Mouse (Mus musculus): ENCODE data around the gene Coro1c. TPM values are rescaled to one million over a fixed set of nuclear protein-coding genes. Genes with fewer than 3 reads are reported as not detected.

Gene Coro1c
- total and polyA plus RNA-seq, 2 experiments from 2014 or later: 167 to 178 TPM

DNA sequence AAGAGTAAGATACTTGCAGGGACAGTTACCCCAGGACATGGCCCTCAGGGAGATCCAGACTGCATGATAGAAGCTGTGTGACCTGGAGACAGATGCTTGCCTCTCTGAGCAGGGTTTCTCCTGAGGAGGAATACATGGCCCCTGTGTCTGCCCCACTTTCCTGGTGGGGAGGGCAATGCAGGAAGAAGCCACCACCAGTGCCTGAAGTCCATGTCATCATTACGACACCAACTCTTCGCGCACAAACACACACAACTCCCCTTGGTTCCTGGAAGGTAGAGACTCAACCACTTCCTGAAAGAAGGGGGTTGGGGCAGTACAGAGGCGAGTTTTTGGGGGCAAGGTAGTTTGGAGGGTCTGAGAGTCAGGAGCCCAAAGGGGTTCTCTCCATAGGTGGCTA lies 84.3 kb downstream of the Coro1c start:
- no peak overlapping the region for H3K4me2 ChIP-seq (ENCODE audit: low read depth)
- no peak for DNase-seq
- H3K27me3 ChIP-seq (ENCODE audit: insufficient read depth, low read length): no peaks in the 10 kb centered on the region
- no peak overlapping the region for H3K27ac ChIP-seq (ENCODE audit: low read depth, low read length)
- no peak for ATAC-seq
- no peaks in the 10 kb centered on the region for H3K4me1 ChIP-seq (ENCODE audit: insufficient read depth)
- H3K4me3 ChIP-seq (ENCODE audit: low read depth, low read length): no peak overlapping the region
- no peak overlapping the region for H3K9ac ChIP-seq
- TF ChIP-seq CTCF (IDR thresholded peaks at IDR 0.05; ENCODE audit: low read depth): no peak
- no peaks in the 10 kb centered on the region for H3K9me3 ChIP-seq (ENCODE audit: low read length)
- 88% methylated on average over 4 of the region's 4 CpGs for WGBS
- no peaks in the 10 kb centered on the region for H3K36me3 ChIP-seq (ENCODE audit: insufficient read depth)

DNA sequence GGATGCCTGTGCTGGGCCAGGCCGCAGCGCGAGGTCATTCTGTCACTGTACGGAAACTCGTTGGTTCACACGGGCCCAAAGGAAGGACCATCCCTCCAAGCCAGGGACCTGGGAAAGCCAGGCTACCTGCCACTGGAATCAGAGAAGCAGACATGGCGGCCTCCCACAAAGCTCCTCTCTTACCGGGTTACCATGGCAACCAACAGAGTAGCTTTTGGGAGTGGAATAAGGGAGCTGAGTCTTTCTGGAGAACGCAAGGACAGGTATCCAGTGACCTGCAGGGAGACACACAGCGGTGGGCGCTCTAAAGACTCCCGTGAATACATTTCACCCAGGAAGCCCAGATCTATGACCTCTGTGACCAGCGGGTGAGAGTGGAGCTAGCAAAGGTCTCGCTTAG lies 90.0 kb downstream of the Coro1c start:
- no peaks in the 10 kb centered on the region for H3K9me3 ChIP-seq (ENCODE audit: low read length)
- no peaks in the 10 kb centered on the region for H3K27me3 ChIP-seq (ENCODE audit: insufficient read depth, low read length)
- TF ChIP-seq CTCF (IDR thresholded peaks at IDR 0.05; ENCODE audit: low read depth): no peak
- 60% methylated on average over 14 of the region's 14 CpGs for WGBS
- peak; percentile 73 for DNase-seq
- peak; percentile 62; the same call in 1 of the 2 replicates for ATAC-seq
- no peak overlapping the region for H3K4me3 ChIP-seq (ENCODE audit: low read depth, low read length)
- no peaks in the 10 kb centered on the region for H3K36me3 ChIP-seq (ENCODE audit: insufficient read depth)
- no peak overlapping the region for H3K4me2 ChIP-seq (ENCODE audit: low read depth)
- 0 out of 2 replicates have a peak, but pooled peaks cover 2% of the 10 kb centered on the region for H3K4me1 ChIP-seq (ENCODE audit: insufficient read depth)
- H3K27ac ChIP-seq (ENCODE audit: low read depth, low read length): no peak overlapping the region
- no peak overlapping the region for H3K9ac ChIP-seq

DNA sequence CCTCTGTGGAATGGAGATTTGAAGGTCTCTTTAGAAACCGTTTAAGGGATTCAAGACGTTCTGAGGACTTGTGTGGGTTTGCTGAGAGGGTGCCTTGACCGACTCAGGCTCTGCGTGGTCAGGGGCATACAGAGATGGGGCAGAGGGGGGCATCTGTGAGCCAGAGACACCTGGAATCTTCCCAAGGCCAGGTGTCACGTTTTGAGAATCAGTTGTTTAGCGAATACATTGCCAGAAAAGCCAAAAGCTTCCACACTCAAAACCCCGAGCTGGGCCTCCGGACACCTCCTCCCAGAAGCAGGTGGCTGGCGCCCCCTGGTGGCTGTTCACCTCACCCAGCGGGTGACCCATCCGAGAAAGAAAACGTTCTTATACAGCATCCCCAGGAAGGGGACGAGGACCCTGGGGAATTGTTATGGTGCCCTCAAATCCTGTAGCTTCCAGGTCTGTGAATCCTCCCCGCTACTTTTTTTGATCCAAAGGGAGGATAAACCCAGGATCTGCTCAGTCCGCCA lies 92.9 kb downstream of the Coro1c start:
- DNase-seq (peak; percentile 76), ATAC-seq (no peak)
- H3K27me3 ChIP-seq (ENCODE audit: insufficient read depth, low read length): no peaks in the 10 kb centered on the region
- no peak overlapping the region for H3K4me3 ChIP-seq (ENCODE audit: low read depth, low read length)
- 0 out of 2 replicates have a peak, but pooled peaks cover 2% of the 10 kb centered on the region for H3K4me1 ChIP-seq (ENCODE audit: insufficient read depth)
- 0 out of 2 replicates have a peak overlapping the region, but pooled peaks have one; percentile 18 for H3K9ac ChIP-seq
- 12% methylated on average over 15 of the region's 15 CpGs for WGBS
- no peak overlapping the region for H3K27ac ChIP-seq (ENCODE audit: low read depth, low read length)
- peak; percentile 80 for TF ChIP-seq CTCF (IDR thresholded peaks at IDR 0.05; ENCODE audit: low read depth)
- no peaks in the 10 kb centered on the region for H3K9me3 ChIP-seq (ENCODE audit: low read length)
- no peak overlapping the region for H3K4me2 ChIP-seq (ENCODE audit: low read depth)
- H3K36me3 ChIP-seq (ENCODE audit: insufficient read depth): no peaks in the 10 kb centered on the region

DNA sequence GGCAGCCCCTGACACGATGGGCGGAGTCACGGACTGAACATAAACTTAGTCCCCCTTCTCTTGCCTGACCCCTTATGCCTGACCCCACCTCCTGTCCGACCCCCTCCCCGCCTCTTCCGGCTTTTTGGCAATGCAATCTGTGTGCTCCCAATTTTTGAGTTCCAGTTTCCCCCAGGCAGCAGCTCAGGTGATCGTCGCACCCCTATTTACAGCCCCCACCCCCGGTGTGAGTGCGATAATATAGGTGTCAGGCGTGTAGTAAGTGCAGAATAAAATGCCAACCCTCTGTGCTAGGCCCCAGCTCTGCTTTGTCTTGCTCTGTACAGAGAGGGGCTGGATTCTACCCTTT lies 93.5 kb downstream of the Coro1c start:
- Histone ChIP-seq H3K27ac (ENCODE audit: low read depth, low read length) (no peak overlapping the region), H3K9me3 (ENCODE audit: low read length) (no peaks in the 10 kb centered on the region), H3K36me3 (ENCODE audit: insufficient read depth) (no peaks in the 10 kb centered on the region), H3K27me3 (ENCODE audit: insufficient read depth, low read length) (no peaks in the 10 kb centered on the region), H3K9ac (no peak overlapping the region), H3K4me1 (ENCODE audit: insufficient read depth) (0 out of 2 replicates have a peak, but pooled peaks cover 2% of the 10 kb centered on the region), H3K4me2 (ENCODE audit: low read depth) (no peak overlapping the region), H3K4me3 (ENCODE audit: low read depth, low read length) (no peak overlapping the region)
- 56% methylated on average over 11 of the region's 11 CpGs for WGBS
- ATAC-seq: no peak
- no peak for DNase-seq
- TF ChIP-seq CTCF (IDR thresholded peaks at IDR 0.05; ENCODE audit: low read depth): no peak

DNA sequence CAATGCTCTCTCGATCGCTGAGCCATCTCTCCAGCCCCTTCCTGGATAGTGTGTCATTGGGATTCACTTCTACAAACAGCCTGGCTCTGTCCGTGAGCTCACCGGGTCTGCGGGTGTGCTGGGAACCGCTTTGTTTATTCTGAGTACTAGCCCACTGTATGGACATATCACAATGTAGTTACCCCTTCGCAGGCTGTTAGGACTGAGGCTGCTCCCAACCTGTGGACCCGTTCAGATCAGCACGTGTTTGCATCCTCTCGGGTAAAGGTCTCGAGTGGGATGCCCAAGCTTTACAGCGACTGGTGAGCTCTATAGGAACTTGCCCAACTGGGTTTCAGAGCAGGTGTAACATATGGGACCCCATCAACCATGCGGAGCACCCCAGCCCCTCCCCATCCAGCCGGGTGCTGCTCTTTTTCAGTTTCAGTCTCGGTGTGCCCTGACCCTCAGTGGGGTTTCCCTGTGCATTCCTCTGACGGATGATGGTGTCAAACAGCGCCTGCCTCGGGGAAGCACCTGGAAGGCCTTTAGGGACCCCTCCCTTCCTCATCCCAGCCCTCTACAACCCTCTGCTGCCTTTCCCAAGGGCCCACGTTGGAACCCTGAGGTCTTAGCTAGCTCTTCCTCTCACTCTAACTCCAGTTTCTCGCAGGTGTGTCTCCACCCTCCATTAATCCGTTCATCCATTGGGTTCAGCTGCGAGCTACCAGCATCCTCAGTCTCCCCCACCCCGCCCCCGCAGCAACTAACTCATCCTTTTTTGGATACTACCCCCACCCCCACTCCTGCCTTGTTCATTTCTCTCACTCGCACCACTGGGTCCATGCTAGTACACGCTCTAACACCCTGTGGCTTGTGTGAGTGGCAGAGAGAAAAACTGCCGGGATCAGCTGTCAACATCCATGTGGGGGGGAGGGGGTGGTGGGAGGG lies 94.2 kb downstream of the Coro1c start:
- DNase-seq (no peak), ATAC-seq (no peak)
- Histone ChIP-seq H3K27me3 (ENCODE audit: insufficient read depth, low read length) (no peaks in the 10 kb centered on the region), H3K4me1 (ENCODE audit: insufficient read depth) (0 out of 2 replicates have a peak, but pooled peaks cover 2% of the 10 kb centered on the region), H3K4me3 (ENCODE audit: low read depth, low read length) (no peak overlapping the region), H3K36me3 (ENCODE audit: insufficient read depth) (no peaks in the 10 kb centered on the region), H3K27ac (ENCODE audit: low read depth, low read length) (no peak overlapping the region), H3K9me3 (ENCODE audit: low read length) (no peaks in the 10 kb centered on the region), H3K4me2 (ENCODE audit: low read depth) (no peak overlapping the region), H3K9ac (no peak overlapping the region)
- WGBS: 38% methylated on average over 27 of the region's 27 CpGs
- TF ChIP-seq CTCF (IDR thresholded peaks at IDR 0.05; ENCODE audit: low read depth): no peak

DNA sequence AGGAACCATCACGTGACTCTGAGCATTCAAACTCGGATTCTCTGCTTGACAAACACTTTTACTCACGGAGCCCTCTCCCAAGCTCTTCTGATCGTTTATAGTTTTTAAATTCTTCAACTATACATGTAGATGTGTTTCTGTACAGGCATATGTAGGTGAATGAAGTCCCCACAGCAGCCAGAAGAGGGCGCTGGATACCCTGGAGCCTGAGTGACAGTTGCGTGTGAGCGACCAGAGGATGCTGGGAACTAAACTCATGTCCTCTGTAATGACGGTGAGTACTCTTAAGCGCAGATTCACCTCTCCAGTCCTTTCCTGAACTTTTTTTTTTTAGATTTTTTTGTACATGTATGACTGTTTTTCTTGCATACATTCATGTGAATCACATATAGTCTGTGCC lies 95.0 kb downstream of the Coro1c start:
- no peak for TF ChIP-seq CTCF (IDR thresholded peaks at IDR 0.05; ENCODE audit: low read depth)
- ATAC-seq (no peak), DNase-seq (no peak)
- Histone ChIP-seq H3K4me2 (ENCODE audit: low read depth) (no peak overlapping the region), H3K4me1 (ENCODE audit: insufficient read depth) (no peaks in the 10 kb centered on the region), H3K9me3 (ENCODE audit: low read length) (no peaks in the 10 kb centered on the region), H3K4me3 (ENCODE audit: low read depth, low read length) (no peak overlapping the region), H3K27me3 (ENCODE audit: insufficient read depth, low read length) (no peaks in the 10 kb centered on the region), H3K27ac (ENCODE audit: low read depth, low read length) (no peak overlapping the region), H3K9ac (no peak overlapping the region), H3K36me3 (ENCODE audit: insufficient read depth) (no peaks in the 10 kb centered on the region)
- WGBS: 25% methylated on average over 9 of the region's 9 CpGs

DNA sequence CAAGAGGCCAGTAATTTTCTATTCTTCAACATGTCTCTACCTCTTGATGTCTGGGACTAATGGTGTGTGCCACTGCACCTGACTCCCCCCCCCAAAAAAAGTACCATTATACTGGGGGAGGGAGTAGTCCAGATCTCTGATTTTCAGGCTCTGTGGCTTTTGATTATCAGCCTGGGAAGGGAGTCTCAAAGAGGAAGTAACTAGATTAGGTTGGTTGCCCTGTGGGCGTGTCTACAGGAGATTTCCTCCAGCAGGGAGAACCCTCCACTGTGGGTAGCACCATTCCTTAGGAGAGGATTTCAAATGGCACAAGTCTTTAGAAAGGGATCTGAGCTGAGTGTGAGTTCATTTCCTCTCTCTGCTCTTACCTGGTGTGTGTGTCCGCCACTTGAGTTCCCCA lies 95.9 kb downstream of the Coro1c start:
- 89% methylated on average over 2 of the region's 2 CpGs for WGBS
- H3K9me3 ChIP-seq (ENCODE audit: low read length): no peaks in the 10 kb centered on the region
- H3K27ac ChIP-seq (ENCODE audit: low read depth, low read length): no peak overlapping the region
- no peak overlapping the region for H3K4me2 ChIP-seq (ENCODE audit: low read depth)
- DNase-seq: no peak
- no peaks in the 10 kb centered on the region for H3K36me3 ChIP-seq (ENCODE audit: insufficient read depth)
- no peak overlapping the region for H3K9ac ChIP-seq
- TF ChIP-seq CTCF (IDR thresholded peaks at IDR 0.05; ENCODE audit: low read depth): no peak
- ATAC-seq: no peak
- no peak overlapping the region for H3K4me3 ChIP-seq (ENCODE audit: low read depth, low read length)
- H3K4me1 ChIP-seq (ENCODE audit: insufficient read depth): no peaks in the 10 kb centered on the region
- no peaks in the 10 kb centered on the region for H3K27me3 ChIP-seq (ENCODE audit: insufficient read depth, low read length)
